Mouse (Mus musculus) testis, postnatal 14 days (tissue): ENCODE data around the gene Trnau1ap.
"Not testable (repeated sequence)": the region's sequence is repeated elsewhere in the genome, so short reads cannot be mapped to it uniquely, and the experiment has no call there.

Source experiments
- DNase-seq: peaks from one replicate; pipeline ENCODE4 v3.0.0; 2021; ENCODE audit warnings: low spot score

Trnau1ap gene

DNA sequence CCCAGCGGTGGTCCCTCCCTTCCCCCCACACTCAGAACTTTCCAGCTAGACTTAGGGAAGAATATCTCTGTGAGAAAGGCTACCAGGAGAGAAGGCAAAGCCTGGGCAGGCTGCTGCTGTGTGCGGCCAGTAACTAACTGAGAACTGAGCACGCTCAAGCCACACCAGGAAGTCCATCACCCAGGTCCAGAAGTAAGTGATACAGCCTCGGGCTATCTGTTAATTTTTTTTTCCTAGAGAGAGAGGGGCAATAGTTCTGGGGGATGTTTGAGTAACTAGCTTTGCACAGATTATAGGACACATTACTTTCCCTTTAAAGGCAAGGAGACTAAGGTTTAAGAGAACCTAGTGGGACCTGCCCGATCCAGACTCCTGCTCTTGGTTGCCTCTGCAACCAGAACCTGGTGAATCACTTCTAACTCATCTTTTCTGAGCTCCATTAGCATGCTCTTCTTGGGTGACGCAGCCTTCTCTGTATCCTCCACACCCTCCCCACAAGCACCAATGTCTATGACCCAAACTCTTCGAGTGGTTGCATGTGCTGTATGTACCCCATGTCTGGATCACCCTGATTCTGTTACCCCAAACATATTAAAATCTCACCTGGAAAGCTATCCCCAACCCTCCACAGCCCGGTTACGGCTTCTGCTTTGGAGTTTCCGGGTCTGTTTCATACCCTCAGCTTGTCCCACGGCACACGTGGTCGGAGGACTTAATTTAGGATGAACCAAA is 15.2 kb upstream of the Trnau1ap start:
- no peak for DNase-seq

DNA sequence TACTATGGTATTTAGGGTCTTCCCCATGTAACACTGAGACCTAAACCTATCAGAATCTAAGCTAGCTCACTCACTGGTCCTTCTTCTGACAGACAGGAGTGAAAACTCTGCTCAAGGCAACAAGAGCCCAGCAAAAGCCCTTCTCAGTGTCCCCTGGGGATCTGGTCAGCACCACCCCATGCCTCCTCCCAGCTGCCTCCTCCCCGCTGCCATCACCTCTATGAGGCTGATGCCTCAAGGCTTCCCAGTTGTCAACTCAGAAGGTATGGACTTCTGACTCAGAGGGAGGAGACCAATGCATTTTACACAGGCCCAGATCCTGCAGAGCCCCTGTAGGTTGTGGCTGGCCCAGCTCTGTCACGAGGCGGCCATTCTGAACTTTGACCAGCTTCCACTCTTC is 12.1 kb upstream of the Trnau1ap start:
- no peak for DNase-seq

DNA sequence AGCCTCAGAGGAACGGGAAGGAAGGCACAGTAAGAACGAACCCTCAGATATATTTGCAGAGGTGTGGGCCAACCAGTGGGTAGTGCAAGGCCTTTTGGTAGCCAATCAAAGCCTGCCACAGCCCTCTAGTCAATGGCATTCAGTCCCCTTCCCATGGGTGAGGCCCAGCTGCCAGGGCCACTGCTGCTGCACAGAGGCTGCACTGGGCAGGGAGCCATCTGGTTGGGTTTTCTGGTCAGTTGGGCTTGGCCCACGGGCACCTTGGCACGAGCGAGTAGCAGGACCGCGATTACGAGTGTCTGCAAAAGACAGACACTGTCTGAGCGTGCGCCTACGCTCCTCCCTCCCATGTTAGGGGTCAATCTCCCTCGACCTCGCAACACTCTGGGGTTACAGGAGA is 9.6 kb upstream of the Trnau1ap start:
- no peak for DNase-seq

DNA sequence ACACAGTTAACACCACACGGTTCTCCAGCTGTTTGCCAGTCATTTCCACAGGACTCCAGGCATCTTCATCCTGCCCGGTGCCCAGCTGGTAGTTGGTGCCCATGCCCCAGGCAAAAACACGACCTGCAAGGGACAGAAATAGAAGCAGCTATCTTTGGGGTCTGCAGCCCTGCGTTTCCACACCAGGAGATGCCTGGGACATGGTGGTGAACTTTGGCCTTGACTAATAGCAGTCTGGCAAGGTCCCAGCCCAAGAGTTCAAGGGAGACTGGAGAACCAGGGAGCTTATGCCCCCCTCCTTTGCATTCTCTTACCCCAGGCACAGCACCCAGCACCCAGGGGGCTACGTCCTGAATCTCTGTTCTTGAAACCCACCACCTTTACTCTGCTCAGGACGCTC is 3.5 kb upstream of the Trnau1ap start:
- DNase-seq, result no peak

DNA sequence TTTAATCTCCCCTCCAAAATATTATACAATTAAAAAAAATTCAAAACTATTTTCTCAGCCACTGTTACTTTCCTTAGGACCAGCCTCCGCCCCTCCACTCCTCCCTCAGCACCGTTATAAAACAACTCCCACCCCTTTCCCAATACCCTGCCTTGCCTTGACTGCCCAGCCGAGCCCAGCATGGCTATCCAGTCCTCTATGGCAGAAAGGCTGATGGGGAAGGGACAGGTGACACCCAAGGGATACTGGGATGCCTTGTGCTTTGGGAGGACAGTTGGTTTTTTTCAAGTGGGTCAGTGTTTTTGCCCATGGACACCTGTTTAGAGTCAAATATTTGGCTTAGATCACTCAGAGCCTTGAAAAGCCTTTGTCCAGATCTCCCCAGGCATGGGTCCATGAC is 2.6 kb upstream of the Trnau1ap start:
- DNase-seq, result no peak

DNA sequence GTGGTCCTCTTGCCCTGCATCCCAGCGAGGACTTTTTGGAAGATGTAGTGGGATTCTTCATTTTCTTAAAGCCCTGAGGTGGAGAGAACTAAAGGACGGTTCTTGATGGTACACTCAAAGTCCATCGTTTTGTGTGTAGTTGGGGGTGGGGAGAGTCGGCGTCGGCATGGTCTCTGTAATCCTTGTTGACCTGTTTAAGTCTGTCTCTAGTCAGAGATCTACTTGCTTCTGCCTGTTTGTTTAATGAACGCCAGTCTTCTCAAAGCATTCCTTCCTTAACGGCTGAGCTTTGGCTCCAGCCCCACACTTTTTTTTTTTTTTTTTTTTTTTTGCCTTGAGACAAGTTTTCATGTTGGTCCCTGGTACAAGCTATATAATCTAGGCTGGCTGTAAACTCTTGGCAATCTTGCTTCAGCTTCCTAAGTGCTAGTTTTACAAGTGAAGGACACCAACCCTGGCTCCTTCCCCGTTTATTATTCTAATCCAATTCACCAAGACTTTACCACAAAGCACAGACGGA is 557 bp upstream of the Trnau1ap start:
- no peak for DNase-seq

DNA sequence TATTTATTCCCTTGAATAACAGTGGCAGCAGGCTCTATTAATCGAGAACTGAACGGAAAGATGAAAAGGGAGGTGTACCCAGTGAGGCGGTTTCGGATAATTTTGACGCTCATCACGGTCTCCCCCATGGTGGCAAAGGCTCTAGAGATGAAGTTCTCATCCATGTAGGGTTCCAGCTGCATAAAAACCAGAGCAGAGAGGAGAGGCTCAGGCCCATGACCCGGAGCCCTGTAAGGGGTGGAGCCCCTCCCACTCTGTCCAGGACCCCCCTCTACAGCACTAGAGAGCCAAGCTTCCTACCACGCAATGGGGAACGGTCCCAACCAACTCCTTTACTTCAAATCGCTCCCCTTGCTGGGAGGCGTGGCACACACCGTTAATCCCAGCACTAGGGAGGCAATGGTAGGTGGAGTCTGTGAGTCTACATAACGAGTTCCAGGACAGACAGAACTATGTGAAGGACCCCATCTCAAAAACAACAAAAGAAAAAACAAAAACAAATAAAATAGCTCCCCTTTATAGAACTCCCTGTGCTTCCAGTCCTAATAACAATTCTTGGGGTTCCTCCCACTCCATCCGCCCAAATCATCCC is 851 bp downstream of the Trnau1ap start:
- no peak for DNase-seq

DNA sequence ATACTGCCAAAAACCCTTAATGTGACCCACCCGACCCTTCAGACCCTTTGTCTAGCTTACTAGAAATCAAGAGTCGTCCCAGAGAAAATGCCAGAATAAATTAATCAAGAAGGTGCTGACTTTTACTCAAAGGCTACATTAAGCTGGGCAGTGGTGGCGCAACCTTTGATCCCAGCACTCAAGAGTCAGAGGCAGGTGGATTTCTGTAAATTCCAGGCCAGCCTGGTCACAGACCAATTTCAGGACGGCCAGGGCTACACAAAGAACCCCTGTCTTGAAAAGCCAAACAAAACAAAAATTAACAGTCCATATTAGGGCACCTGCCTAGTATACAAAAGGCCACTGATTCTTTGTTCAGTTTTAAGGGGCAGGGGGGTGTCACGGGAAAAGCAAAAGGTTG is 2.9 kb downstream of the Trnau1ap start:
- no peak for DNase-seq

DNA sequence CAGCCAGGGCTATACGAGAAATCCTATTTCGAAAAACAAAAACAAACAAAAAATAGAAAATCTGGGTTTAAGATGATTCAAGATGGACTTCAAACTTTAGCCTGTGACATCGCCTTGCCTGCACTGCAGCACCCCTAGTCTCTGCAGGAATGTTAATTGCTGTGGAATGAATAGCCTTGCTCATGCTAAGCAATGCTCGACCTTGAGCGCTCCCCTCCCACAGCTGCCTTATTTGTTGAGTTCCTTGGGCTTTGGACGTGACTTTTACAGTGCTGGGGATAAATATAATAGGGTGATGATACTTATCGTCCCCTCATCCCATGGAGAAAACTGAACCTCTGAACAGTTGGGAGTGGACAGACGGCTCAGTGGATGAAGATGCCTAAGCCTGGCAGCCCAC is 13.6 kb downstream of the Trnau1ap start:
- DNase-seq, result no peak

DNA sequence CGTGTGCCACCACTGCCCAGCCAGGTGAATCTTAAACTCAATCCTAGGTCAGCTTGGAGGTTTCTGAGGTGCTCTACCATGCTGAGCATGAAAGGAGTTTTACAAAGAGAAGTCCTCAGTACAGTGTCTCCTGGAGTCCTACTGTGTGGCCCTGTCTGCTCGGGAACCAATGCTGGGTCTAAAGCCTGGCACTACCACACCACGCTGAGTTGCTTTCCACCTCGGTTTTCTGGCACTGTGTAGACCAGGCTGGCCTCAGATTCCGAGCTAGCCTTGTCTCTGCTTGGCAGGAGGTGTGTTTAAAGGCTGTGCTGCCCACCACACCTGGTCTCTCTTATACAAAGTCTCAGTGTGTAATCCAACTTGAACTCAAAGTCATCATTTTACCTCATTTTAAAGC is 16.7 kb downstream of the Trnau1ap start:
- DNase-seq, result no peak

DNA sequence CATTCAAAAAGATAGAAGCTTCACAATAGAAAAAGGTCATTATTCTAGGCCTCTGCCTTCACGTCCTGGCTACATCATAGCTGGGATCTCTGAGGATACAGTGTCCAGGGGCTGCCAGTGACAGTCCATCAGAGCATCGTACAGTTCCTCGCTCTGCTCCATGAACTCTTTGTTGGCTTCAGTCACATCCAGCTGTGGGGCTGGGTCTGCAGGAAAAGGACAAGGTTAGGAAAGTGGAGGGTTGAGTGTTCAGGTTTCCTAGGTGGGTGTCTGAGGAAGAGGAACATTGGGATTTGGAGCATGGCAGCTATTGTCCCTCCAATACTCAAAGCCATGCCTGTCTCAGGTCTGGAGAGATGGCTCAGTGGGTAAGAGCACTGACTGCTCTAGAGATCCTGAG is 17.5 kb downstream of the Trnau1ap start:
- DNase-seq, result no peak

DNA sequence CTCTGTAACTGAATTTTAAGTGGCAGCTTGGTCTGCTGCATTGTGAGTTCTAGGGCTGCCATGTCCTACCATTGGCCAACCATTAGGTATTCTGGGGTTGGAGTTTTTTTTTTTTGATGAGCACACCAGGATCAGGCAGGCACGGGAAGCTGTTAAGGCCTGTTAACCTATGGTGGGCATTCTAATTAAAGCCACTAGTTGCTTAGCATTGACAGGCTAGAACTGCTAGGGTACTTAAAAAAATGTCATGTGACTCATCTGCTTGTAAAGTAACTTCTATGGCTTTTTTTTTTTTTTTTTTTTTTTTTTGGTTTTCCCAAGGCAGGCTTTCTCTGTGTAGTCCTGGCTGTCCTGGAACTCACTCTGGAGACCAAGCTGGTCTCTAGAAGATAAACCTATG is 18.1 kb downstream of the Trnau1ap start:
- DNase-seq, result no peak

DNA sequence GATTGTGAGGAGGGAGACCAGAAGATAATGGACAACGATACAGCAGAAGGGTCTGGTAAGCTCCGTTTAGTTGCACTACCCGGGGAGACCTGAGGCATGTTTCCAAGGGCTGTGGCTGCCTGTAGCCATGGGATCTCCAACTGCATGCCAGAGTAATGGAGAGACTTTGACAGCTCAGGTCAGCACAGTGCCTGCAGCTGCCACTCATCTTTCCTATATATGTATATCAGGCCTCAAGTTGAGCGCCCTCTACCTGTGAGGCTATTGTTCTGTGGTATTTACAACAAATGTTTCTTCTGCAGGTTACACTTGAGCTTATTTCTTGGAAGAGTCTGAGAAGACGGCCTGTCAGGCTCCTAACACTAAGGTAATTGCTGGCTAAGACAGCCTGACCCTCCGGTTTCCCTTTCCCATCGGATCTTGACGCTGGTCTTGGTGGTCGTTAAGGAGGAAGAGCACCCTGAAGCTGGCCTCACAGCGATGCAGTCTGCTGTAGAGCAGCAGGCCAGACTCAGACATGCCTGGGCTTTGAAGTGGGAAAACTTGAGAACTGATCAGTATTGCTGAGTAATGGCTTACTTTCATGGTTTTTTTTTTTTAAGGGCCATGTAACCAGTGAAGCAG is 19.4 kb downstream of the Trnau1ap start:
- no peak for DNase-seq

DNA sequence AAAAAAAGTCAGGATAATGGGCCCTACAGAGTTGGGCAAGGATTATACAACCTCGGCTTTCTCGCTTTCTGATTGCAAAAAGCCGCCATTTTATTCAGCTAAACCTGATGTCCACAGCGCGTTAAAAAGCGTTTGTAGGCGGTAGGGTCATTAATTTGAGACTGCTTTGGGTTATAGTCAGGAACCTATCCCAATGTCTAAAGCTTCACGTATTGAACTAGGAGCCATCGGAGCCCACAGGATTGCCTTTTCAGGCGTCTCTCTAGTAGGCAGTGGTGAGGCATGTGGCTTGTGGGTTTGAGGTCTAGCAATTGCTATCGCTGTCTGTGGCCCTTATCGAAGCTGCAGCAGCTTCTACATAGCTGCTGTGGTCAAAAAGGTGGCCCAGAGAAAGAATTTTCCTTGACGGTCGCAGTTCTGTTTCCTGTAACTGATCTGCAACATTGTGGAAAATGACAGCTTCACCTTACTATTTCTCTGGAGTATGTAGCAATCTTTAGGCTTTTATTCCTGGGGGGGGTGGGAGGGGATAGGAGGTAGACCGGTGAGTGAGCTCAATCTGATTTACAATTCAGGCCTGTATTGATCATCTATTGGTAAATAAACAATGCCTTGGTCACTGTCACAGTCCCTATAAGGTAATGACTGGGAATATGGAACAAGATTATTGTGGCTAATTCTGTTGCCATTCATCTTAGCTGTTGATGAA is 20.0 kb downstream of the Trnau1ap start:
- no peak for DNase-seq

DNA sequence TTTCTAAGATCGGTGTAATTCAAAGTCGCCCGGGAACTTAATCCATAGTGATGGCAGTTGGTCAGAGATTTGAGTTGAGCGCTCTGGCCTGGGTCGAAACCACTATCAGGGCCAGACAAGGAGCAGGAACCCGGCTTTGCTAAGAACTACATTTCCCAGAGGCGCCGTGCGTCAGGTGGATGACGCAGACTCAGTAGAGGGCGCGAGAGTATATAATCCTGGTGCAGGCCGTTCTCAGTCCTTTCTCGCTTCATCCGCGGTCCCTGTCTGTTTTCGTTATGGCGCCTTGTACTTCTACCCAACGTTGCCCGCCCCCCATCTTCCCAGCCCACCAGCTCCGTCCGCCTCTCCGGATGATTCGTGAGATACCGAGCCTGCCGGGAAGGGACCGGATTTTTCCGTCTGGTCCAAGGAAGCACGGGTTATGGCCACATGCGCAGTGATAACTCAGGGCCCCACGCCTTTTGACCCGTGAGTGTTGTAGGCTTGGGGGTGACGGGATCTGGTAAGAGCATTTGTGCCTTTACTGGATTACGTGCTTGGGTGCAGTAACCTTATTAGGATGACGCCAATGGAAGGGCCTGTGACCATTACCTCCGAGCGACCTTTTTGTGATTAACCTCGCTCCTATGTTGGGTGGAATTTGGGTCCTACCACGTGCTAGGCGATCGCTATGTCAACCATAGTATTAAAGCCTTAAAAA is 20.8 kb downstream of the Trnau1ap start:
- peak; percentile 92 for DNase-seq

DNA sequence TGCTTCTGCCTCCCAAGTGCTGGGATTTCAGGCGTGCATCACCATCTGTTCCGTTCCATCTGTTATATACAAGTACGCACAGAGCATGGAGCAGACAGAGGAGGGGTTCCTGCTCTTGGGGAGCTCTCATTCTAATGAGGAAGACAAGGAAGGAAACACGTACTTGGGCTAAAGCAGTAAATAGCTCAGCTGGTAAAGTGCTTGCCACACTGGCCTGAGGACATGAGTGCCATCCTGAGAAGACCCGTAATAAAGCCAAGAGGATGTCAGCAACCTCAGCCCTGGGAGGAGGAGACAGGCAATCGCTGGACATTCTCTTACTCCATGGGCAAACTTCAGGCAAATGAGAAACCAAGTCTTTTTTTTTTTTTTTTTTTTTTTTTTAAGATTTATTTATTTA is 23.3 kb downstream of the Trnau1ap start:
- no peak for DNase-seq

DNA sequence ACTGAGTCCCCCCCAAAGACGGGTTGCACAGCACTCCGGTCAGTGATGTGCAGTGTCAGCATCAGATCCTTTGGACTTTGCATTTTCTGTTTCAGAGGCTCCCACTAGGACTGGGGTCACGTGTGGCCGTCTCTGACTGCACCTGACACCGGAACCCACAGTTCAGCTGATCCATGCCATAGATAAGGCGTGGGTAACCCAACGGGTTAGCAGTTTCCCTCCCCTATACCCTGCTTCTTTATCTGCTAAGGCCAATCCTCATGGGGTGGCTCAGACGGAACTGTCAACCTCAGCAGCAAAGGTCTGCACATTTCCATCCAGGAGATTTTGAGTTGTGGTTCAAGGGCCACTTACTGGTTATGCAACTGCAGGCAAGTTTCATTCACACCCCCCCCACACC is 24.1 kb downstream of the Trnau1ap start:
- no peak for DNase-seq

DNA sequence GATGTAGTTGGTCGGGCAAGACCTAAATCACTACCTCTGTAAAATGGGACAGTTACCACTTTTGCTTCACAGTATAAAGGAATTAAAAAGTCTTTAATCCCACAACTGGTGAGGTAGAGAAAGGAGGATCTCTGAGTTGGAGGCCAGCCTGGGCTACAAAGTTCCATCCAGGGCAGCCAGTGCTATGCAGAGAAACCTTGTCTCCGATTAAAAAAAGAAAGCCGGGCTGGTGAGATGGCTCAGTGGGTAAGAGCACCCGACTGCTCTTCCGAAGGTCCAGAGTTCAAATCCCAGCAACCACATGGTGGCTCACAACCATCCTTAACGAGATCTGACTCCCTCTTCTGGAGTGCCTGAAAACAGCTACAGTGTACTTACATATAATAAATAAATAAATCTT is 25.9 kb downstream of the Trnau1ap start:
- not testable (repeated sequence) for DNase-seq

DNA sequence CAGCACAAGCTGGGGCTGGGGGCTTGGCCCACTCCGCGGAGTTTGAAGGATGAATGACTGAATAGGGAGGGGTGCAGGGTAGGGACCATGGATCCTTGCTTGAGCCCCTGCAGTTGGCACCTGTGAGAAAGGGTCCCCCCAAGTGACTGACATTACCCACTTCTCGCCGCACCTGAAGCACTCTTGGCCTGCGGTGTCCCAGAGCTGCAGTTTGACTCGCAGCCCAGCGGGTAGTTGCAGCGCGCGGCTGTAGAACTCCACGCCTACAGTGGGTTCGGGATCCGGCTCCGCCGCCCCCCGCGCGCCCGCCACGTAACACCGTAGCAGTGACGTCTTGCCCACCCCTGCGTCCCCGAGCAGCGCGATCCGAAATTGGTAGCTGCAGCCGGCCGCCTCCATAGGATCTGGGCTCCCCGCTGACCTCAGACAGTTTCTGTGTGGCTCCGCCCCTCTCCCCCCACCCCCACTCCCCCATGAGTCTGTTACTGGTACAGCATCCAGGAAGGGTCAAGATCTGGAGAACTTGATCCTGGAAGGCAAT is 26.3 kb downstream of the Trnau1ap start, which contains the start of gene Rab42:
Gene Rab42 (minus strand): TSS at position 447 of the 541 bp plus-strand sequence.
- DNase-seq, result peak; percentile 54

DNA sequence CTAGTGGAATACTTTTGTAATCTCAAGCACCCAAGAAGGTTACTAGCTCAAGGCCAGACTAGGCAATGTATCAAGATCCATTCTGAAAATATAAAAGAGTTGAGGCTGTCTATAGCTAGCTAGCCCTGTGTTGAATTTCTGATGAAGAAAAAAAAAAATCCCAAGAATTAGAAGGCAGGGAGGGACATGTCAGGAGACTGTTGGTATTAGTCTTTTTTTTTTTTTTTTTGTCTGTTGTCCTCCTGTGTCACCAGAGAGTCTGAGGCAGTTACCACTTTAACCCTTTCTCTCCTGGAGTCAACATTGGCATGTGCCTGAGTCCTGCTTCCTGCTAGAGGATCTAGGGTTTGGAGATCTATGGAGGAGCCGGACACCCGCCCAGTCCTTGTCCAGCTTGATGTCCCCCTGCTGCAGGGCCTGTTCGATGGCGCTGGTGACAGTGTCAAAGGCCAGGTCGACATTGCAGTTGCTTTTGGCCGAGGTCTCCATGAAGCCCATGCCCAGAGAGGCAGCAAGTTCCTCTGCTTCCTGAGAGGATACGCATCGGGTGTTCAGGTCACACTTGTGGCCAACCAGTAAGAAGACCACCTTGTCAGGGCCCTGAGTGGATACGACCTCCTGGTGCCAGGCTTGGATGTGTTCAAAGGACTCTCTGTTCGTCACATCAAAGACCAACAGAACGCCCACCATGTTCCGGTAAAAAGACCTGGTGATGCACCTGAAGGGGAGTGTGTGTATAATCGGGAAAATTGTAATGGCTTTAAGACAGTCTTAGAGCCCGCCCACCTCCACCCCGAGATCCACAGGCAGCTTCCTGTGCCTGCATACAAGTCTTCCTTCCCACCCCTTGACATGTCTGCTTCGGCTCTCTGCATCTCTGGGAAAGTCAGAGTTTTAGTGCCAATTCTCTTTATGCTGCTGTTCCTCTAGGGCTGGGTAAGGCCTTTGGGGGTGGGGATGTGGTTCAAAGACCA is 27.1 kb downstream of the Trnau1ap start:
- no peak for DNase-seq

DNA sequence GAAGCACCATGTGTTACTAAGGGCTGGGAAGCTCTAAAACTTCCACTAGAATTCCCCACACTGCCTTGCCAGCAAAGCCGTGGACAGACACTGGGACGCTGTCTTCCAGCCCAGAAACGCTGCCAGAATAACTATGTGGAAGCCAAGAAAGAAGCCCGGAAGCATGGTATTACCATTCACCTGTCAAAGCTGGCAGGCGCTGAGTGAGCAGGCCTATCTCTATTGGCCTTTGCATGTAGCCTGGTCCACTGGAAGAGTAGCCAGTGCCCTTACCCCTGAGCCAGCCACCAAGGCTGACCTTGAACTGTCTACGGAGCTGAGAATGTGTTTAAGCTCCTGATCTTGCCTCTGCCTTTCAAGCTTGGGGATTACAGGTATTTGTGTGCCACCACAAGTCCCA is 27.9 kb downstream of the Trnau1ap start:
- no peak for DNase-seq
